Mouse (Mus musculus): ENCODE measurements around the gene Ankra2. TPM values are rescaled to one million over a fixed set of nuclear protein-coding genes. Genes with fewer than 3 reads are reported as not detected.

Gene Ankra2
- polyA plus RNA-seq, 1 experiment from 2014 or later = 36.5 TPM

DNA sequence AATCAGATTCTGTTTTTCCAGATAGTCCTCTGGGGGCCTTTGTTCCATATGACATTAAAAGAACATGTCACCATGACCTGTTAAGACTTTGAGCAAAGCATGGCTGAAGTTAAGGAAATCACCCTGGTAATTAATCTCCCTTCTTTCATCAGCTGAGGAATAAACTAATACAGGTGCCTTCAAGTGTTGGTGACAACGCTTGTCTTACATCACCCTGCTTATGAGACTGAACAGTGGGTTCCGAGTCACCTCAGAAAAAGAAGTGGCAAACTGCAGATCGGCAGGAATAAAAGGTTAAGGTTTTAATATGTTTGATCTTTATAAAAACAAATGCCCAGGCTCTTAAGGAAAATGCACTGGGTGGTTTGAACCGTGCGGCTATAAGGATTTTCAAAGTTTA is 16.8 kb downstream of the Ankra2 start, which contains the start of gene Gm21976:
Gm21976 (plus strand) TSS at position 202 of the 400 bp plus-strand sequence.
- no peak for ATAC-seq (ENCODE audit: insufficient read depth, low FRiP score, low TSS enrichment)
- Histone ChIP-seq H3K4me3 (ENCODE audit: low read depth, low read length) (no peak within 1 kb of the TSS), H3K9ac (ENCODE audit: low read length) (no peak within 1 kb of the TSS), H3K27me3 (ENCODE audit: control insufficient read depth, insufficient read depth, low read length) (no peaks in the 10 kb centered on the region), H3K36me3 (ENCODE audit: control insufficient read depth, insufficient read depth, low read length) (no peaks in the 10 kb centered on the region), H3K4me2 (ENCODE audit: low read depth) (no peak within 1 kb of the TSS), H3K9me3 (ENCODE audit: control insufficient read depth, low read length) (no peaks in the 10 kb centered on the region), H3K4me1 (ENCODE audit: control insufficient read depth, insufficient read depth, low read length) (no peaks in the 10 kb centered on the region), H3K27ac (ENCODE audit: low read depth, low read length) (no peak within 1 kb of the TSS)
- no peak for DNase-seq (ENCODE audit: low spot score)
- WGBS = 88% methylated on average over 5 of the region's 5 CpGs

DNA sequence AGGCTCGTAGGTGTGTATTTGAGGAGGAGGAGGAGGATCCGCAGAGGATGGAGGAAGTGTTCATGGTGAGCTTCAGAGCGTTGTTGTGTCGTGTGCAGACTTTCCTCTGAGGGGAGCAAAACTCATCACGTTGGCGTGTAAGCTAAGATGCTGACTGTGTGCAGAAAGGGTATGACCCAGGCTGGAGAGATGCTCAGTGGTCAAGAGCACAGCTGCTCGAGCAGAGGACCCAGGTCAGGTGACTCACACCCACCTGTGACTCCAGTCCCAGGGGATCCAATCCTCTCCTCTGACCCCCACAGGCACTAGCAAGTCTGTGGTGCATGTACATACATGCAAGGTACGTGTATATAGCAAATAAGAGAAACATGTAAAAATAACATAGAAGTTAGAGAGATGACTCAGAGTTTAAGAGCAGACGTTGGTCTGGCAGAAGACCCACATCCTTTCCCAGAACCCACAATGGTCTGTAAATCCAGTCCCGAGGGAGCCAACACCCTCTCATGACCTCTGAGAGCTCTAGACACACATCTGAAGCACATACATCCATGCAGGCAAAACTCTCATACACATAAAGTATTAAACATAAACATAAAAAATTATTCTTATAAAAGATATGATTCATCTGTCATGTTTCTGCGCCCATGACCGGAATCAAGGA is 18.2 kb downstream of the Ankra2 start:
- Histone ChIP-seq H3K4me1 (ENCODE audit: control insufficient read depth, insufficient read depth, low read length) (no peaks in the 10 kb centered on the region), H3K27me3 (ENCODE audit: control insufficient read depth, insufficient read depth, low read length) (no peaks in the 10 kb centered on the region), H3K36me3 (ENCODE audit: control insufficient read depth, insufficient read depth, low read length) (no peaks in the 10 kb centered on the region), H3K4me3 (ENCODE audit: low read depth, low read length) (no peak overlapping the region), H3K9me3 (ENCODE audit: control insufficient read depth, low read length) (no peaks in the 10 kb centered on the region), H3K4me2 (ENCODE audit: low read depth) (no peak overlapping the region), H3K27ac (ENCODE audit: low read depth, low read length) (no peak overlapping the region), H3K9ac (ENCODE audit: low read length) (no peak overlapping the region)
- WGBS = 82% methylated on average over 12 of the region's 12 CpGs
- ATAC-seq (ENCODE audit: insufficient read depth, low FRiP score, low TSS enrichment) = no peak
- no peak for DNase-seq (ENCODE audit: low spot score)

DNA sequence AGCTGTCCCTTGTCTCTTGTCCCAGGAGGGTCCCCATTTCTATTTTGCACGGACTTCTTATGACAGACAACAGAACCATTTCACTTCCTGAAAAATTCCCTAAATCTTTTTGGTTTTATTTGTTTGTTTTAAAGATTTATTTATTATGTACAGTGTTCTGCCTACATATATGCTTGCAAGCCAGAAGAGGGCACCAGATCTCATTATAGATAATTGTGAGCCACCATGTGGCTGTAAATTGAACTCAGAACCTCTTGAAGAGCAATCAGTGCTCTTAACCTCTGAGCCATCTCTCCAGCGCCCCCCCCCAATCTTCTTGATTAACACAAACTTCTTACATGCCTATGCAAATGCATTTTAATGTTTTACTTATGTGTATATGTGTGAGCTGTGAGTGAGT is 27.8 kb downstream of the Ankra2 start:
- Histone ChIP-seq H3K9me3 (ENCODE audit: control insufficient read depth, low read length) (no peaks in the 10 kb centered on the region), H3K4me2 (ENCODE audit: low read depth) (no peak overlapping the region), H3K9ac (ENCODE audit: low read length) (no peak overlapping the region), H3K4me3 (ENCODE audit: low read depth, low read length) (no peak overlapping the region), H3K27ac (ENCODE audit: low read depth, low read length) (no peak overlapping the region), H3K4me1 (ENCODE audit: control insufficient read depth, insufficient read depth, low read length) (no peaks in the 10 kb centered on the region), H3K27me3 (ENCODE audit: control insufficient read depth, insufficient read depth, low read length) (no peaks in the 10 kb centered on the region), H3K36me3 (ENCODE audit: control insufficient read depth, insufficient read depth, low read length) (no peaks in the 10 kb centered on the region)
- 55% methylated on average over 2 of the region's 2 CpGs for WGBS
- DNase-seq (ENCODE audit: low spot score) (no peak), ATAC-seq (ENCODE audit: insufficient read depth, low FRiP score, low TSS enrichment) (no peak)

DNA sequence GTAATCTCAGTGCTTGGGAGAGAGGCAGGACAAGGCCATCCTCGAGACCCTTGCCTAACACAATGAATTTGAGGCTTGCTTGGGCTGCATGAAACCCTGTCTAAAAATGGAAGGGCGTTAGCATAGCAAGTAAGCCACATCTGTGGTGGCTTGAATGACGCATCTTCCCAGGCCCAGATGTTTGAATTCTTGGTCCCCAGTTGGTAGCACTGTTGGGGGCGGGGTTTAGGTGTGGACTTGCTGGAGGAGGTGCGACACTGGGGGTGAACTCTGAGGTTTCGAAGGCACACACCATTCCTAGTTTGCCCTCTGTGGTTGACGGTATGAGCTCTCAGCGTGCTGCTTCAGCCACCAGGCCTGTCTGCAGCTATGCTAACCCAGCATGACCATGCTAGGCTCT is 28.8 kb downstream of the Ankra2 start:
- no peak for DNase-seq (ENCODE audit: low spot score)
- H3K4me1 ChIP-seq (ENCODE audit: control insufficient read depth, insufficient read depth, low read length) = no peaks in the 10 kb centered on the region
- no peak overlapping the region for H3K4me2 ChIP-seq (ENCODE audit: low read depth)
- no peak for ATAC-seq (ENCODE audit: insufficient read depth, low FRiP score, low TSS enrichment)
- H3K9me3 ChIP-seq (ENCODE audit: control insufficient read depth, low read length) = no peaks in the 10 kb centered on the region
- H3K27ac ChIP-seq (ENCODE audit: low read depth, low read length) = no peak overlapping the region
- no peaks in the 10 kb centered on the region for H3K27me3 ChIP-seq (ENCODE audit: control insufficient read depth, insufficient read depth, low read length)
- no peaks in the 10 kb centered on the region for H3K36me3 ChIP-seq (ENCODE audit: control insufficient read depth, insufficient read depth, low read length)
- H3K4me3 ChIP-seq (ENCODE audit: low read depth, low read length) = no peak overlapping the region
- H3K9ac ChIP-seq (ENCODE audit: low read length) = no peak overlapping the region
- 77% methylated on average over 8 of the region's 8 CpGs for WGBS

DNA sequence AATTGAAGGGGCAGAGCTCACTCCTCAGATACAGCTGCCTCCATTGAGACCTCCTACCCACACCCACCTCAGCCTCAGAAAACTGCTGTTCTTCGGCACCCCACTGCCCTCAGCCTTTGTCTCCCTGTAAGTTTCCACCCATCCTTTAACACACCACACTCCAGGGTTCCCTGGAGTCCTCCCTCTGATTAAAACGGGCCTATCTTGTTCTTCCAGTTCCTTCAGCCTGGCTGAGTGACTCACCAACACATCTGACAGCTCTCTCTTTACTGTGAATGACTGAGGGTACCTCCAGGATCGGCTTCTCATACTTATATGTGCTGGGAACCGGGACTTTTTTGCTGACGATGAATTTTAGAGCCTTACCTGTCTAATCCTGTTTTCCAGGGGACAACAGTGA is 33.2 kb downstream of the Ankra2 start:
- Histone ChIP-seq H3K9ac (ENCODE audit: low read length) (no peak overlapping the region), H3K4me1 (ENCODE audit: control insufficient read depth, insufficient read depth, low read length) (no peaks in the 10 kb centered on the region), H3K27ac (ENCODE audit: low read depth, low read length) (no peak overlapping the region), H3K9me3 (ENCODE audit: control insufficient read depth, low read length) (no peaks in the 10 kb centered on the region), H3K4me2 (ENCODE audit: low read depth) (no peak overlapping the region), H3K27me3 (ENCODE audit: control insufficient read depth, insufficient read depth, low read length) (no peaks in the 10 kb centered on the region), H3K4me3 (ENCODE audit: low read depth, low read length) (no peak overlapping the region), H3K36me3 (ENCODE audit: control insufficient read depth, insufficient read depth, low read length) (no peaks in the 10 kb centered on the region)
- 46% methylated on average over 5 of the region's 5 CpGs for WGBS
- no peak for ATAC-seq (ENCODE audit: insufficient read depth, low FRiP score, low TSS enrichment)
- no peak for DNase-seq (ENCODE audit: low spot score)

DNA sequence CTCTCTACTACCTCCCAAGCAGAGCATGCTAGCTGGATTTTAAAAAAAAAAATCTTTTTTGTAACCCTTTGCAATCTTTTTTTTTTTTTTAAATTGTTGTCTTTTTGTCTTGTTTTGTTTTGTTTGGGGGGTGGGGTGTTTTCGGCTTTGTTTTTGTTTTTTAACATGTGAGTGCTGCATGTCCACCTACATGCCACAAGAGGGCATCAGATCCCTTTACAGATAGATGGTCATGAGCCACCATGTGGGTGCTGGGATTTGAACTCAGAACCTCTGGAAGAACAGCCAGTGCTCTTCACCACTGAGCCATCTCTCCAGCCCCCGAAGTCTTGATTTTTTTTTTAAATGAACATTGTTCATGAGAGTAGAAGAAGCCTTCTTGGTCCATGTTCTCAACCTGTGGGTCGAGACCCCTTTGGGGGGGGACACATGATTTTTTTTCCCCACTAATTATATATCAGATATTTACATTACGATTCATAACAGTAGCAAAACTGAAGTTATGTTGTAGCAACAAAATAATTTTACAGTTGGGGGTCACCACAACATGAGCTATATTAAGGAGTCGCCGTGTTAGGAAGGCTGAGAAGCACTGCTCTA is 35.1 kb downstream of the Ankra2 start:
- Histone ChIP-seq H3K9me3 (ENCODE audit: control insufficient read depth, low read length) (no peaks in the 10 kb centered on the region), H3K27me3 (ENCODE audit: control insufficient read depth, insufficient read depth, low read length) (no peaks in the 10 kb centered on the region), H3K27ac (ENCODE audit: low read depth, low read length) (no peak overlapping the region), H3K4me2 (ENCODE audit: low read depth) (no peak overlapping the region), H3K4me1 (ENCODE audit: control insufficient read depth, insufficient read depth, low read length) (no peaks in the 10 kb centered on the region), H3K36me3 (ENCODE audit: control insufficient read depth, insufficient read depth, low read length) (no peaks in the 10 kb centered on the region), H3K9ac (ENCODE audit: low read length) (no peak overlapping the region), H3K4me3 (ENCODE audit: low read depth, low read length) (no peak overlapping the region)
- no peak for DNase-seq (ENCODE audit: low spot score)
- 89% methylated on average over 6 of the region's 6 CpGs for WGBS
- ATAC-seq (ENCODE audit: insufficient read depth, low FRiP score, low TSS enrichment) = no peak

DNA sequence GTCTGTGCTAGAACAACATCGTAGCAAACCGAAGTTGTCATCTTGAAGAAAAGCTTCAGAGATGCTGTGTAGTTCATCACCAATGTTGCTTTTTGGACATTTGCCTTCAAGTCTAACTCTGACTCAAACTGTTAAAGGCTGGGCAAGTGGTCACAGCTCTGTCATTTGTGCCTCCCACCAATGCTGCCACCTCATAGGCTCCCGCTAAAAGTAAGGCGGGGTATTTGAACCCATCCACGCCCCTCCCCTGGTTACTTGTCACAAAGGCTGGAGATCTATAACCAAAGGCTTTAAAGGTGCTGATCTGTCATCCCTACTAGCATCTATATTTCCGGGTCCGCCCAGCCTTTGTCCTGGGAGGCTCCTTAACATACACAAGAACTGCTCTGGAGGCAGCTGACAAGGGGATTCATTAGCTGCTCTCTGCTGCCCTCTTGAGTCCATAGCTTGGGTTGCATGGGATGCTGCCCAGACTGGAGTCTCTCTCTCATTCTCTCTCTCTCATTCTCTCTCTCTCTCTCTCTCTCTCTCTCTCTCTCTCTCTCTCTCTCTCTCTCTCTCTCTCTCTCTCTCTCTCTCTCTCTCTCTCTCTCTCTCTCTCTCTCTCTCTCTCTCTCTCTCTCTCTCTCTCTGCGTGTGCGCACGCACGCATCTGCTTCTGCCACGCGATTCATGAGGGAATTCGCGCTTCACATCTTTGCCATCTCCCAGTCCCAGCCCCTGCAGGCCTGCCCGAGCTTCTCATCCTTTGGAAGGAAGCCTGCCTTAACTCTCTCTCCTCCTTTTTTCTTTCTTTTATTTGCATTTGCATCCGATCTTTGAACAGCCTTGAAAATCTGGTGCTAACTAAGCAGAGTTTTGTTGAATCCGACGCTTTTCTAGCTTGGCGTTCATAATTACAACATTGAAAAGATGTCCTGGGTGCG is 36.2 kb downstream of the Ankra2 start:
- Histone ChIP-seq H3K4me2 (ENCODE audit: low read depth) (0 out of 2 replicates have a peak overlapping the region, but pooled peaks have one; percentile 8), H3K9ac (ENCODE audit: low read length) (no peak overlapping the region), H3K9me3 (ENCODE audit: control insufficient read depth, low read length) (no peaks in the 10 kb centered on the region), H3K4me1 (ENCODE audit: control insufficient read depth, insufficient read depth, low read length) (no peaks in the 10 kb centered on the region), H3K4me3 (ENCODE audit: low read depth, low read length) (no peak overlapping the region), H3K27me3 (ENCODE audit: control insufficient read depth, insufficient read depth, low read length) (no peaks in the 10 kb centered on the region), H3K27ac (ENCODE audit: low read depth, low read length) (no peak overlapping the region), H3K36me3 (ENCODE audit: control insufficient read depth, insufficient read depth, low read length) (no peaks in the 10 kb centered on the region)
- DNase-seq (ENCODE audit: low spot score) (peak; percentile 91), ATAC-seq (ENCODE audit: insufficient read depth, low FRiP score, low TSS enrichment) (peak; percentile 81)
- WGBS = 61% methylated on average over 21 of the region's 21 CpGs

DNA sequence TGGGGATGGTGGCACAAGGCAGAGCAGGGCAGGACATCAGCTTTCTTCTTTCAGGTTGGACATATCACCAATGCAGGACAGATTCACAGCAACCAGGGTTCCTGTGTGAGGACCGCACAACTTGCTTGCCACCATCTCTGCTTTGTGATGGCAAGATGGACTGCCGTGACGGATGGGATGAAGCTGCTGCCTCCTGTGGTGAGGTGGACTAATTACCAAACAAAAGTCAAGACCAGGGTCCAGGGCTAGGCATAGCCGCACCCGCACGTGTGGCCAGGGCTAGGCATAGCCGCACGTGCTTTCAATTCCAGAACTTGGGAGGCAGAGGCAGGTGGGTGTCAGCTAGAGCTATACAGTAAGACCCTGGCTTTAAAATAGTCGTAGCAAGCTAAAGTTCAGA is 42.4 kb downstream of the Ankra2 start:
- 85% methylated on average over 9 of the region's 9 CpGs for WGBS
- Histone ChIP-seq H3K4me2 (ENCODE audit: low read depth) (no peak overlapping the region), H3K9ac (ENCODE audit: low read length) (no peak overlapping the region), H3K4me1 (ENCODE audit: control insufficient read depth, insufficient read depth, low read length) (no peaks in the 10 kb centered on the region), H3K27me3 (ENCODE audit: control insufficient read depth, insufficient read depth, low read length) (no peaks in the 10 kb centered on the region), H3K36me3 (ENCODE audit: control insufficient read depth, insufficient read depth, low read length) (no peaks in the 10 kb centered on the region; the same call in 1 of the 2 replicates), H3K9me3 (ENCODE audit: control insufficient read depth, low read length) (no peaks in the 10 kb centered on the region), H3K4me3 (ENCODE audit: low read depth, low read length) (no peak overlapping the region), H3K27ac (ENCODE audit: low read depth, low read length) (no peak overlapping the region)
- no peak for ATAC-seq (ENCODE audit: insufficient read depth, low FRiP score, low TSS enrichment)
- DNase-seq (ENCODE audit: low spot score) = no peak

Data from neural tube, embryonic 11.5 days (tissue).